Mouse (Mus musculus) right cerebral cortex, adult 18-20 months (tissue): ENCODE measurements at regions not wholly inside any gene's neighbourhood (a gene's known extent, or its start where the extent isn't known, plus 50 kb on each side); places are given as distances from the start of the nearest gene placed in this dataset.

Experiments used
- DNase-seq: peaks from one replicate; pipeline ENCODE4 v3.0.0; 2022; ENCODE audit warnings: mixed read lengths

DNA sequence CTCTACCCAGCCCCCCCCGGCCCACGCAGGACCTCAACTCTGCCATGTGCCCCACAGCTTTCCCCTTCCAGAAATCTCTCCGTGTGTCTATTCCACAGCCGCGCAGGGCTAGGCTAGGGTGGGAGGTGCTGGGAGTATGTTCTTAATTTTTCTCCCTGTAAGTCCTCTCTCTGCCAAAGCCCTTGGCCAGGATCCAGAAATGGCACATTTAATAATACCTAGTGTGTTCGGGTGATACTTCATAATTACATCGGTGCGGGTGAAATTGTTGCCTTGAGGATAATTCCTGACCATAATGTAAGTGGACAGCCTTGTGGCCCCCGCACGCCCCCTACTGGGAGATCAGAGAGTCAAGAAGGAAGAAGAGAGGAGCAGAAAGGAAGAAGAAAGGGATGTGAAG, 1093.5 kb downstream of the Mrps31 start:
- peak; percentile 56 for DNase-seq

DNA sequence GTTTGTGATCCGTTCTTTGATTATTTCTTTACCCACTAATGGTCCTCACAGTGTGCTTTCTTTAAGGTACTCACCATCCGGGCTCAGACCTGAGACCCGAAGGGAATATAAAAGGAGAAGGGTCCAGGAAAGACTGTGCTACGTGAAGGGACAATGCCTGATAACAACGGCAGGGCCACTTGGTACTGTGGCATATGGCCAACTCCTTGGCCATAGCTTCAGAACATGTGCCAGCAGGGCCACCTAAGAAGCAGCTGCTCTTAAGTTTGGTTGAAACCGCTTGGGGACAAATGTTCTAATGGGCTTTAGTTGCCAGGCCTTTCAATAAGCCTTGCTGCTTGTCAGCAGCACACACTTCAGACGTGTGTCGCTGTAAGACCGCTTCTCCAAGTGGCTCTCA, 1094.1 kb downstream of the Mrps31 start:
- DNase-seq: no peak

DNA sequence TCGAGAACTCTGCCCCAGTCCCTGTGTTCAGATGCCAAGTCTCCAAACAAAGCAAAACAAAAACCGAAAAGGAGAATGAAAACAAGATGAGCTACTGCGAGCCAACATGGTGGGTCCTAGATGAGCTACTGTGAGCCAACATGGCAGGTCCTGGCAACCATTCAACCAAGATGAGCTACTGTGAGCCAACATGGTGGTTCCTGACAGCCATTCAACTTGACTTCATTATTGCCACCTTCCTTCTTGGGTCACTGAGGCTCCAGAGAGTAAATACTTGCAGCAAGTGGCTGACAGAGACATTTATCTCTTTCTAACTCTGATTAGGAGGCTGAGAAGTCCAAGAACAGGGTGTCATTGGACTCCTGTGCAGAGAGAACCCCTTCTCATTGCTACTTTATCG, 1094.8 kb downstream of the Mrps31 start:
- no peak for DNase-seq

DNA sequence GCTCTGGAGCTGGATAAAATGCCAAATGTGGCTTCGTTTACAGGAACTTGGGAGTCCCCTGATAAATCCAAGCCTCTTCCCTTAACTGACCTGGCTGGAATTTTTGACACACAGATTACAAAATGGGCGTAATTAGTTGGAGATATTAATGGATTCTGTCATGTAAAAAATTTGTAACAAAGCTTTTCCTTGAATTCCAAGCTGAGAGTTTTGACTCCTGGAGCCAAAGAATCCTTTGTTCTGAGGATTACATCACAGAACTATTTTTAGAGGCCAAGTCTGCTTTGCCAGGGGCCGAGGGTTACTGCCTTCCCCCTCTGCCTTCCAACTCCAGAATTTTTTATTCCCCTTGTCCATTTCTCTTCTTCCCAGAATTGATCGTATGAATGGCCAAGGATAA, 1096.5 kb downstream of the Mrps31 start:
- DNase-seq: no peak

DNA sequence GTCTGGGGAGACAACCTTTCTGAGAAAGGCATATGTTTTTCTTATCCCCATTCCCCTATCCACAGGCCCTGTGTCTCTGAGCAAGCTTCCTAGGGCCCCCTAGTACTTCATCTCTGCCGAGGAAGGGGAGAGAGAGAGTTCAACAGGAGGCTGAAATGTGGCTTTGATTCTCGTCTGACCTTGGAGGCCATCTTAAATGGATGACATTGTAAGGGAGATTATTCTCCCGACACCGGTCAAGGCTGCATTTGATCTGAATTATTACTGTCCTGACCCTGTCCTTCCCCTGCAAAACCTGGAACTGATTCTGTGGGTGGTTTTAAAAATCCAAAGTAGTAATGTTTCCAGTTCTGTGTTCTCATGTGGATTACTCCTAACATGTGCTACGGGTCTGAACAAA, 1098.9 kb downstream of the Mrps31 start:
- no peak for DNase-seq

DNA sequence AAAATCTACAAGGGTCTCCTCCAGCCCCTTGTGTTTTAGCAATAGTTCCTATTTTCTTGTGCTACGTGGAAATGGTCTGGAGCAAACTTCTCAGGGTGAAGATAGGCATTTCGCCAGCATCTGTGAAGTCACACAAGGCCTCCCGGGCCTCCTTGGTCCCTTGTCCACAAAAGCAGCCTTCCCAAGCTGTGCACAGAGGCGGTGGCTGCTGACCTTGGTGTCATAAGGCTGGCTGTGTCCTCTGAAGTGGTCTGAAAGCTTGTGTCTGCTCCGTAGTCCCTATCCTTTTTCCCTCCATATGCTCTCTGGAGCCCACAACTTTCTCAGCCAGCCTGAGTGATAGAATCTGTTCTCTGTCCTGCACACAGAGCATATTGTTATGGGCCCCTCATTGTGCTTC, 1099.4 kb downstream of the Mrps31 start:
- DNase-seq: no peak

DNA sequence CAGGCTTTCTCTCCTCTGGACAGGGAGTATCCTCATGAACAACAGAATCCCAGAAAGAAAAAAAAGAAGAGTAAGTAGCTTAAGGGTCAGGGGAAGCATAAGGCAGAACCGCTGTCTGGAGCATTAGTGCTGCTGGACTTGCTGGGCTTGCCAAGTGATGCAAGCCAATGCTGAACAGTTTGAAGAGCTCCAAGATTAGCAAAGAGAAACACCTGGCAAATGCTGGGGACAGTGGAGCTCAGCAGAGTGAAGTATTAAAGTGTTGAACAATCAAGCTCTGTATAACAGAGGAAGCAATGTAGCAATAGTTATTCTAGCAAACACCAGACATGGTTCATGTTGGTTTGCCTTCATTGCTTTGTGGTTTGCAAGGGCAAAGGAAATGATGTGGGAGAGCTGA, 1100.1 kb downstream of the Mrps31 start:
- no peak for DNase-seq

DNA sequence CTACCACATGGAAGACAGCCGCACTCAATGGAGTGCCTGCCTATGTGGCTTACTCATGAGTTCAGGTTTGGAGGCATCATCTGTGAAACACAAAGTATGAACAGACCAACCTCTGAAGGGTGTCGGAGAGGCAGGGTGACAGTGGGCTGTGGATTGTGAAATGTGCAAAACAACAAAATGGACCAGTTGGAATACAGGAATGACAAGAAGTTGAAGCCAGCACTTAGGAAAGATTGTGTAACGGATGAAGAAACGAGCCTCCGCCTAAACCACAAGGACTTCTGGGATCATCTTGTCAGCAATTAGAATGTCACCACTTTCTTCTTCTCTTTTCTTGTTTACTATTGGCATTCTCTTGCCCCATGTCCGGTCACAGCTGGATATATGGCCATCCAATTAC, 1100.6 kb downstream of the Mrps31 start:
- no peak for DNase-seq

DNA sequence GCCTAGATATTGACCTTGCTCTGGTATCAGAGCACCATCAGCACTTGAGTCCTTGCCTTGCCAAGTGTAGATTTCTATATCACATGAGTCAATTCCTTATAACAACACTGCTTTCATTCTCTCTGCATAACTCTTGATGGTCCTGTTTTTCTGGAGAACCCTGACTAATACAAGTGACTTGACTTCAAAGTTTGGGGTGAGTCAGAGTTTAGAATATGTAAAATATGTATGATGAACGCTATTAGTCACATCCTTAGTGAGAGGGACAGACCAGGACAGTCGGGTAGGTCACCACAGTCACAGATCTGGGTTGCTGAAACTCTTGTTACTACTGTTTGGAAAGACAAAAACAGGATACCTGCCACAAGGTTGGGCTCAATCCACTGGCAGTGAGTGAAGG, 1105.3 kb downstream of the Mrps31 start:
- no peak for DNase-seq

DNA sequence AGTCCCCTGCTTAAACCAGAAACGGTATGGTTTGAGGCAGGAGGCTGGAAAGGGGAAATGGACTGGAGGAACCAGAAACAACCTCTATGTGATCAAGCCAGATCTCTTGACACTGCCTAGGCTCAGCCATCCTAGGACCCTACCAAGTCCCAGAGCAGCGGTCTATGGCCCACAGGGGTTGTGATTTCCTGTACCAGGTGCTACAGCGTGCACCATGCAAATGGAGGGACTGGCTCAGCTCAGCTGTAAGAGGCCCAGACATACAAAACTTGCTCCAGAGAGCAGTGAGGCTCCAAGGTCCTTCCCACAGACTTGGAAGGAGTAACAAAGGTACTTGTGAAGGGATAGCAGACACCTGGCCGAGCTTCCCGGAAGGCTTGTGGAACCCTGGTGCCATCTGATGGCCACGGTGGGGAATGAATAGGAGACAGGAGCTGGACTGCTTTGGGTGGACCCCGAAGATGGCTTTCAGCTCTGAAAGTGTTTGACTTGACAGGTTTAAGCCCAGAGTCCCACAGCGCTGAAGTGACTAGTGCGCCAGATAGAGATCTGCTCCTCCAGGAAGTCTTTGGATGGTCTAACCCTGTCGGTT, 1120.5 kb downstream of the Mrps31 start:
- DNase-seq: peak; percentile 35

DNA sequence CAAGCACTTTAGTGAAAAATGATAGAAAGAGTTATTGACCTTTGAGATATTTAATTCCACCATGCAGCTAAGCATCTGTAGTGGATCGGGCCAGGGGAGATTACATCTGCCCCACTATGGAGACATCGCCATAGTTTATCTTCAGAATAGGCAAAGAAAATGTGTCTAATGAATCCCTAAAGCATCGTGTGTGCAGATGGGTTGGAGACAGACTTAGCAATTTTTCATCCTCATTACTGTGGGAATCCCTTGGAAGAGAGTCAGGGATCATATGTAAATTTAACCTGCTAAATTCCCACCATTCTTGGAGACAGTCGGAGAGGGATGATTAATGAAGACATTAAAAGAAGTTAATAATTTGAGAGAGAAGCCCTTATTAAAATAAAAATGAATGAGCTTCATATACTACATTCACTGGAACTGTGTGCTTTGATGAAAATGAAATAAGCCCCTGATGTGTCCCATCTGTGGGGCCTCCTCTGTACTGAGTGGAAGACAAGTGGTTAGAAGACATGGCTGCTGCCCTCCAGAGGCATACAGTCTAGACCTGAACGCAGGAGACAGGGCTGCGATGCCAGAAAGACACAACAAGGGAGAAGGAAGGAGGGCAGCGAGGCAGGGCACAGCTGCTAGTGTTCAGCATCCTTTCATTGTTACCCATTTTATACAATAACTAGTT, 1126.7 kb downstream of the Mrps31 start:
- DNase-seq: no peak

DNA sequence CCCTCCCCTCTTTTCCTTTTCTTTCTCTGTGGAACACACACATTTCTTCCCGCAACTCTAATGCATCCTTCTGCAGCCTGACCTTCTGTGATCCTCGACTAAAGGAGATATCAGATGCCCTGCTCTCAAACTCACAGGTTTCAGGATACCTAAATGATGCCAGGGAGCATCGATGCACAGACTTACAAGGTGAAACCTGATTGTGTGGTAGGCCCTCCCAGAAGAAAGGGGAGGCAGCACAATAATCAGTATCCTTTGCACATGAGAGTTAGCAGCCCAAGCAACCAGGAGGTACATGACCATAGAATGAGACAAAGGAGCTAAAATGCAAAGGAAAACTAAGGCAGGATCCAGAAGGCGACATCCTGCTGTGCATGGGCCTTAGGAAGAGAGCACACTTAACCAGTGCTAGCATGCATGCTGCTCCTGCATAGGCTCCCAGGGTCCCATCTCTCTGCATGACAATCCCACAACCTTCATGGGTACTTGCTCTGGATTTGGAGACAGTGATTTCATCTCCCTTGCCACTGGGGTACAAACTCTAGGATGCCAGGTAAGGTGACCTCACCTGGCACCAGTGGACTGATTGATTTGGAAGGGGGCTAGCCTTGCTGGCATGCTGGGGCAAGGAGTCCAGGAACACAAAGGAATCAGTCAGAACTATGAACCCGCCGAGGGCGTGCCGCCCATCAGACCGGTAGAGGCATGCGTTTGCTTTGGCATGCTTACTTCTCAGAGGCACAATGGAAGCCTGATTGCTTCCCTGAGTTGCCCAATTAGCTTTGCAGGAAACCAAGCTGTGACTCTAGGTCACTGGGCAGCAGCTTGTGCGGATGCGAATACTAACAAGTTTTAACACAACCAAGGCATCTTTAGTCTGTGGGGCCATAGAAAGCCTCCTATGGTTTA, 1142.7 kb downstream of the Mrps31 start:
- no peak for DNase-seq

DNA sequence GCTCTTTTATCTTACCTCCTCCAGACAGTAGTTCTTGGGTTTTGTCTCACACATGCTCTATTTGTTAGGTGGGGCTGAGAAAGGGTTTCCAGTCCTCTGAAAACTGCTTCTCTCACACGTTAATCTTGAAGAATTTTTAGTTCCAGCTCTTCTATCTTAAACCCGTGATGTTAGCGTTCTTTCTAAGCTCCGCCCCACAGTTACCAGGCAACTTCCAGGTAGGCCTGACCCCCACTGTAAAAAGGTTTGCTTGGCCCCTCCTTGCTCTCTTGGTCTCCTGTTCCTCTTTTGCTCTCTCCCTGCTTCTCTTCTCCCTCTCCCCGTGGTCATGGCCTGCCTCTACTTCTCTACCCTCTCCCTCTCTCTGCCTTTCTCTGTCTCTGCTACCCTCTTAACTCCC, 1149.7 kb downstream of the Mrps31 start:
- no peak for DNase-seq

DNA sequence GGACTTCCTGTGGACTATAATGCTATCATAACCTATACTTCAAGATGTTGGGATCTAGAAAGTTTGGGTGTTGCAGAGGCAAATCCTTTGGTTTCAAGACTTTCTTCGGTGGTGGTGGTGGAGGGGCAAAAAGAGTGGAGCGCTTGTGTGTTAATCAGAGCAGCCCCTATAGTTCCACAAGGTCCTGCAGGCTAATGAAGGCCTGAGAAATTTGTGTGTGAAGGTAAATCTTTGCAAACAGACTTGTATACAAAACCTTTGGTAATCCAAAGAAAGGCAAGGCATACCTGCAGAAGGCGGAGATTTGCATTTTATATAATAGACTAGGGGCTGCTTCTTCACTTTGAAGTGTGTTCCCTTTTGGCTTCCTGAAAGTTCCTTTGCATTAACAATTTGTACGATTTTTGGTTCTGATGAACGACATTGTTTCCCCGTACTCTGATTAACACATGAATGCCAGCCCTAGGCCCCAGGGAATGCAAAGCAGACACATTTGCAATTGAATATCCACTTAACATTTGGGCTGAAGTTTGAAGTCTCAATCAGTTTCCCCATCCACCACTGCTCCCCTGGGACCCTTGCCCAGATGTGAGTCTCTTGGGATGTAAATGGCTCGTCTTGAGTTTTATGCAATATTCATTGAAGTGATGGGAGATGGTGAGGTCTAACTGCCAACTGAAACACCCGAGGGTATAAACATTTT, 1150.7 kb downstream of the Mrps31 start:
- DNase-seq: peak; percentile 6

DNA sequence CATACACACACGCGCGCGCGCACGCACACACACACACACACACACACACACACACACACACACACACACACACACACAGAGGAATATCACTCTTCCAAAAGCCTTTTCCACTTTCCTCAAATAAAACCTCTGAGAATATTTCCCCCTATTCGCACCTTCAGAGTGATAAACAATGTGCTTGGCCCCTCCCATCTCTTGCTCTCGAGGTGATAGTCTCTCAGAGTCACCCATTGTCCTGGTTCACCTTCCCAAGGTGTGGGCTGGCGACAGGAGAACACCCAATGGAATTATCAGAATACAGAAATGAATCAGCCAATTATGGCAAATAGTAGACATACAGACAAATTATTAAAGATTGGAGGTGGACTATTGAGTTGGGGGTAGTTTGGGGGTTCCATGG, 1151.3 kb downstream of the Mrps31 start:
- DNase-seq: no peak

DNA sequence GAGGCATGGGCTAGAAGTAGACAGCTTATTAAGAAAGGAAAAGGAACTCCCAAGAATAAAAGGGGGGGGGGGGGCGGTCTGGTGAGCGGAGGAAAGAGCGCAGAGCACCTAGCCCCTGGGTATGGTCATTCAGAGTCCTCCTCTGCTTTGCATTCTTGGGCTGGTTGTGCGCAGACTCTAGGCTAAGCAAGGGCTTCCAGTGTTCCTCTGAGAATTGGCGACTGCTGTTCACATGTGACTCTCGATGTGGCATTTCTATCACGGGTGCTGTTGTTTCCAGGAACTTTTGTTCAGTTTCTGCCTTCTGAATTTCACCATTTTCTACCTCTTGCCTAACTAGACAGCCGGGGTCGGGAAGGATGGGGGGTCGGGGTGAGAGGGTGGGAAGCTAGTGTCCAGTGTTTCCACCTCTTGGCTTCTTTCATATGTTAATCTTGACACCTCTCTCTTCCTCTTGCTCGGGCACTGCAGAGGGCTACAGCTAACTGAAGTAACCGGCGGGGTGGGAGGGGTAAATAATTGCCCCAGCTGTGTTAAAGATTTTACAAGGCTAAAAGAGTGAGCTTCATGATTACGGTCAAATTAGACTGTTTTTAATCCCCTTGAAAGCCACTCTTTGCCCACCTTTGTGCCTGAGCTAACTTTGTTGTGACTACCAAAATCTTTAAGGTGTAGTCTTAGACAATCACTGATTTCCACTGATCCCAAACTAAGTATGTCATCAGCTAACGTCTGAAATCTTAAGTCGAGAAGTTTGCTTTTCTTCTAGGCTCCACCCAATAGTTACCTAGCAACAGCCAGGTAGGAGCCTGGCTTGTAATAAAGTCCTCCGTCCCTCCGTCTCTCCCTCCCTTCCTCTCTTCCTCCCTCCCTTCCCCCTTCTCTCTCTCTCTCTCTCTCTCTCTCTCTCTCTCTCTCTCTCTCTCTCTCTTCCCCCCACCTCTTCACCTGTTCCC, 1152.2 kb downstream of the Mrps31 start:
- DNase-seq: no peak

DNA sequence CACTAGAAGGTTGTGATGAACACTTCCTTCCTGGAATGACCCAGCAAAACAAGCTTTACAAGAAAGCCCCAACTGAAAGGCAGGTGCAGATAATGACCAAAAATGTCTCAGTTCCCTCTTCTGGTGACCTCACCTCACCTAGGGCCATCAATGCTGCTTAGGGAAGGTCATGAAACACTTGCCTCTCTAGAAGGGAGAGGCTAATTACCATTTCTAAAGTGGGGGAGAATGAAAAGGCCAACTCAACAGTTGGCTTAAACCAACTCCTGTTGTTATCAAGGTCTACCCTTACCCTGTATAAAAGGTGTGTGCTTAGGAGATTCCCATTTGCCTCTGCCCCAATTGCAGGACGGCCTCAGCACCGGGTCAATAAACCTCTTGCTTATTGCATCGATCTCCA, 1156.7 kb downstream of the Mrps31 start:
- no peak for DNase-seq

DNA sequence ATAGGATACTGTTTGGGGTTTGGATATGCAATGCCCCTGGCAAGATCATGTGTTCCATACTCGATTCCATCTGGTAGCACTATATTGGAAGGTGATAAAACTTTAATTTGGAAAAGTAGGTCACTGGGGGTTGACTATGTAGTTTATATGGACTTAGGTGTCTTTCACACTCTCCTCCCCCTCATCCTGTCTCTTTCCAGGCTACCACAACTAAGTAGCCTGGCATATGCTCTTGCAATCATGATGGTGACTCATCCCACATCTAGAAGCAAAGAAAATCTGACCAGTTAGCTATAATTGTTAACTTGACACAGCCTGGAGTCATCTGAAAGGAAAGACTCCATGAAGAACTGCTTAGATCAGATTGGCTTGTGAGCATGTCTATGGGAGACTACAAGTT, 1154.3 kb downstream of the Adam3 start:
- peak; percentile 7 for DNase-seq

DNA sequence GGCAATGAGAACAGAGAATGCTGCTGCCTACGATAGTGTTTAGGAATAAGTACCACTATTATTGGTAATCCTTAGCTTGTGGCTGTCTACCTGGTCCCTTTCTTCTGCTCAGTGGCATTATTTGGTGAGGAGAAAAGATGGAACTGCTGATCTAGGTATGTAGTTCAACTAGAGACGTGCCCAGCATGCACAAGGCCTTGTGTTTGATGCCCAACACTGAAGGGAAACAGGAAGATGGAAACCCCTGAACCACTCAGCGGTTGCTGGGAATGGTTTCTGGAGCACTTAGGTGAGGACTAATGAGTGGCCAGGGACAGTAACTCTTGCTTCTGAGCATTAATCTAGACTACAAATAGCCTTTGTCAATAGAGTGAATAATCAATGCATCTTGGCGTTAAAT, 1145.5 kb downstream of the Adam3 start:
- DNase-seq: no peak

DNA sequence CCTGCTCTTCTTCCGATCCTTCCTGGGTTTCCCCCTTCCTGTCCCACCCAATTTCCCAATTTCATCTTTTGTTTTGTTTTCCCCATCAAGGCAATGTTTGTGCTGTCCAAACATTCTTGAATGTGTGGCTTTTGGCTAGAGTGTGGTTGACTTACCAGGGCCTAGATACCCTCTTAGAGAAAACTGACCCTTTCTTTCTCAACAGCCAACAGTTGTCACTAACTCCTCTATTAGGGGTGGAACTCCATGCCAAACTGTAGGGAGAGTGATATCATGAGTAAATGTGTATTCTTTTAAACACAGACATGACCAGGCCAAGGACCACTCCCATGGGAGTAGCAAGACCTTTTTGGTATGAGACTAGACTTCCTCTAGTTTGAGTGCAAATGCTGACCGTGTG, 1145.0 kb downstream of the Adam3 start:
- no peak for DNase-seq
